Mouse (Mus musculus) bone marrow, adult 2 months (tissue): Measurements from ENCODE around the gene Unk.

ENCODE experiments used
- CTCF ChIP-seq: fragments of 200-500 bp; IDR thresholded peaks from 2 replicates; pipeline ENCODE4 v1.5.1; 2011; ENCODE audit warnings: low read length, control low read depth; ENCODE audit not compliant: control insufficient read depth, insufficient read depth
- POLR2A ChIP-seq: fragments of 200-500 bp; IDR thresholded peaks from 2 replicates; pipeline ENCODE4 v1.6.1; 2011; ENCODE audit warnings: low read depth, mild to moderate bottlenecking, control low read depth, low read length, borderline replicate concordance; ENCODE audit not compliant: control insufficient read depth

DNA sequence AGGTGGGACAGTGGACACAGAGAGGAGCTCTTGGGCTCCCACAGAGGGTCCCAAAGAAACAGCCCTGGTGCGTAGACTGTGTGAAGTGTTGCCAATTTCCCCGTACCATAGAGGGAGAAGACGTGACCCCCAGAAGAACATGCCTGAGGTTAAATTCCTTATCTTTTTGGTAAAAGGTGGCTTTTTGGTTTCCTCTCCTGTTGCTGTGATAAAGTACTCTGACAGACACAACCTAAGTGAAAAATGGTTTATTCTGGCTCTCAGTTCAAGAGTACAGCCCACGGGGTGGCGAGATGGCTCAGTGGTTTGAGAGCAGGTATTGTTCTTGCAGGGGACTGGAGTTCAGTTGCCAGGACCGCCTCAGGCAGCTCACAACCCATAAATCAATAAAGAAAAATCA, 69.3 kb downstream of the Unk start:
- TF ChIP-seq CTCF (no peak), POLR2A (no peak)
